Mouse (Mus musculus): ENCODE data around the gene Sox3.

Sox3 gene

GRCm38 (mm10) chrX:60892801-60893681 lies at the start of gene Sox3:
TSS of gene Sox3 (minus strand) at chrX:60893430.
- no peak for DNase-seq

DNA sequence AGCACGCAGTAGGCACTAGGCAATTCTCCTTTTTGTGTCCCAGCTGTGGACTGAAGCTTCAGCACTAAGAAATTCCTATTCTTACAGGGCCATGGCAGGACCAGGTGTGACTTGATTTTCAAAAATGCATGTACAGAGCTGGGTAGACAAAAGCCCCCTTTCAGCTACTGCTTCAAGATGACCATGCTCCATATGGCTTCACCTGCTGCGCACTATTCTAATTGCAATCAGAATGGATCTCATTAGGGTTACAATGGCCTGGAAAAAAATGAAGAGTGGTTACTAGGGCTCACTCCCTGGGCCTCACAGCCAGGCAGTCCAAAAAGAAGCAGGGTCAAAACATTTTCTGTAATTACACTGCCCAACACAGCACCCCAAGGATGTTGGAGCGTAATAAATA lies 47.0 kb upstream of the Sox3 start:
- no peak for DNase-seq

- DNase-seq = no peak
Measured at GRCm38 (mm10) chrX:60899546-60899945, 6.3 kb upstream of the Sox3 start.

DNA sequence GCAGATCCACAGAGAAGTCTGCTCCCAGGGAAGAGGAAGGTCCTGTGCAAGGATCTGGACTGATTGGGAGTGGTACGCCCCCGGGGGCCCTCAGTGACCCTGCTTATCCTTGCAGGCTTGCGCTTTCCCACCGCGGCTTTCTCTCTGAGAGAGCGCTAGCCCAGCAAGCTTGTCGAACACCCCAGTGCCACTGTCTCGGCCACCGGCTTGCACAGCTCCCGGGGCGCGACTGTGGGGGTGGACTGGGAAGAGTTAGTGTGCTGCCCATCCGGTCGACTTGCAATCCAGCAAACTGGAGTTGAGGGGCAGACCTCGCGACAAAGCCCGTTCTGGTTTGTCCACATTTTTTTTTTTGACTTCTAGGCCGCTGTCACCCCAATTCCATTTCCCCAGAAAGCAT lies 5.4 kb upstream of the Sox3 start:
- no peak for DNase-seq

- DNase-seq = no peak
Measured at GRCm38 (mm10) chrX:60896296-60896695, 3.1 kb upstream of the Sox3 start.

DNA sequence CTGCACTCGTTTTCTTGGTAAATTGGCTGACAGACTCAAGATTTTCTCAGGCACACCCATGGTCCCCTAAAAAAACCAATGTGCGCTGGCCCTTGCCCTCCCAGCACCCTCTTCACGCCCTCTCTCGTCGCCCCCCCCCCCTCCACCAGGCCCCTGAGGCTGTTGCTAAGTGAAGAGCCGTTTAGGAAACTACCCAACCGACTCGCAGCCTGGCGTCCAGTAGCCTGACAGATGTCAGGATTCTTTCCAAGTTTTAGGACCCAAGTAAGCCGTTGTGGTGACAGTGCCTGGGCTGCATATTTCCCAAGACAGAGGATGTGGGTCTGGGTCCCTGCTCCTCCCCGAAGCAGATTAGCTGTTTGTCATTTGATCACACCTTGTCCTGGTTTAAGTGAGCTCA lies 2.2 kb upstream of the Sox3 start:
- no peak for DNase-seq

GRCm38 (mm10) chrX:60893720-60894543 lies 702 bp upstream of the Sox3 start:
- DNase-seq = no peak

DNA sequence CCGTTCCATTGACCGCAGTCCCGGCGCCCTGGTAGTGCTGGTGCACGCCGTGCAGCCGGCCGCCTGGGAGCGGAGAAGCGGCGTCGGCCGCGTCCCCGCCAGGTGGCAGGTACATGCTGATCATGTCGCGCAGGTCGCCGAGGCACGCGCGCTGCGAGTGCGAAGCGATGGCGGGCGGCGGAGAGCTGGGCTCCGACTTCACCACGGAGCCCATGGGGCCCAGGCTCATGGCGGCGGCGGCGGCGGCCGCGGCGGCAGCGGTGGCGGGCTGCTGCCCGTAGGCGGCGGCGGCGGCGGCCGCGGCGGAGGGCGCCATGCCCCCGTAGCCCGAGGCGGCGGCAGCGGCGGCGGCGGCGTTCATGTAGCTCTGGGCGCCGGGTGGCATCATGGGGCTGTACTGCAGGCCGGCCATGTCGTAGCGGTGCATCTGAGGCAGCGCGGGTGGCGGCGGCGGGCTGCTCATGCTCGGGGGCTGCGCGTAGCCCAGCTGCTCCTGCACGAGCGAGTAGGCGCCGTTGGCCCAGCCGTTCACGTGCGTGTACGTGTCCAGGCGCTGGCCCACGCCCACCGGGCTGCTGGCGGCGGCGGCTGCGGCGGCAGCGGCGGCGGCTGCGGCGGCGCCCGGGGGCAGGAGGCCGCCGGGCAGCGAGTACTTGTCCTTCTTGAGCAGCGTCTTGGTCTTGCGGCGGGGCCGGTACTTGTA lies 981 bp downstream of the Sox3 start:
- peak; percentile 79 for DNase-seq

DNA sequence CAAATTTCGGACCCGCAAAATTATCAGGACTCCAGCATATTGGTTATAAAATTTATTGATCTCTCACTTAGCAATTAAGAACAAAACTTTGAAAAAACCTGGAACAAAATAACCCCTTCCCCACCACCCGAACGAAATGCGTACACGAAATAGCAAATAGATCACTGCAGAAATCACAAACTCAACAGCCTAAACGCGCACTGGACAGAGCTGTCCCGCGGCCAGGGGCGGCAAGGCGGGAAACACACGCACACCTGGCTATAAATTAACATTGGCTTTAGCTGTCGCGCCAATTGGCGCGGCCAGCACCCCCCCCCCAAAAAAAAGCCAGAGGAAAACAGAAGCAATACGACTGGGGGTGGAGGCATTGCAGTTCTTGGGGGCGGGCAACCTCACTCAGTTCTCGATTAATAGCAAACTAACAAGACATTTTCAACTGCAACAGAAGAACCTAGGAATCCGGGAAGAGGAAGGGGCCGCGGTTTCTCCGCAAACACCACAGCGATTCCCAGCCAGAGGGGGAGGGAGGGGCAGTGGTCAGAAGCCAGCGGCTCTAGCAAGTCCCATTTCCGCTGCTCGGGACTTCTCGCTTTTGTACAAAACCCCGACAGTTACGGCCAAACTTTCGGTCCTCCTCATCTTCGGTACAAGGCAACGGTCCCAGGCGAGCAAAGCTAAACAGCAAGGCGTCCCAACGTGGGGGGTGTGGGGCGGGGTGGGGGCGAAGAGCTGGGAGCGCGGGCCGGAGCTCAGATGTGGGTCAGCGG lies 1.7 kb downstream of the Sox3 start:
- no peak for DNase-seq

GRCm38 (mm10) chrX:60890651-60891050 lies 2.6 kb downstream of the Sox3 start:
- no peak for DNase-seq

DNA sequence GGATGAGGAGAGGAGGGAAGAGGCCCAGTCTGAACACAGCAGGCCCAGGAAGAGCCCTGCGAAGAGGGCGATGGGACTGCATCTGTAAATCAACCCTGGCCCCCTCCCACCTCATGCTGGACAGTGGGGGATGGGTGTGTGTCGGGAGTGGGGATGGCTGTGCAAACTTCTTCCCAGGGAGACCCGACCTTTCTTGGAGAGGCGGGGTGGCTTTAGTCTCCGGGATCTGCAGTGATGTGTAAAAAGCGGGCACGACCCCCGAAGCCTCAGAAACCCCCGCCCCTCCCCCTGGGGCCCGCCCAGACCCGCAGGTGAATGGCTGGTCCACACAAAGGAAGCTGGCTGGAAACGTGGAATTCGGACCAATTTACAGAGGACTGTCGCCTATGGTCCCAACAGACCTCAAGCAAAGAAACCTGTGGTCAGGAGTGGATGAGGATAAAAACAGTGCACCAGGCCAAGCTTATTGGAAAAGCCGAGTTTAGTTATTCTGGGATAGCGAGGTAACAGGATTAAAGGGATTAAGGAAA lies 3.2 kb downstream of the Sox3 start:
- no peak for DNase-seq

Measured in heart, adult 11 months (tissue).